Mouse (Mus musculus): Measurements from ENCODE around the gene Tmem183a. TPM values are rescaled to one million over a fixed set of nuclear protein-coding genes. Genes with fewer than 3 reads are reported as not detected.

Gene Tmem183a
- polyA plus RNA-seq (2016; fragmentation: Nextera tagmentation; extraction: Ambion mirVana) = 118 and 120 TPM in 2 replicates

DNA sequence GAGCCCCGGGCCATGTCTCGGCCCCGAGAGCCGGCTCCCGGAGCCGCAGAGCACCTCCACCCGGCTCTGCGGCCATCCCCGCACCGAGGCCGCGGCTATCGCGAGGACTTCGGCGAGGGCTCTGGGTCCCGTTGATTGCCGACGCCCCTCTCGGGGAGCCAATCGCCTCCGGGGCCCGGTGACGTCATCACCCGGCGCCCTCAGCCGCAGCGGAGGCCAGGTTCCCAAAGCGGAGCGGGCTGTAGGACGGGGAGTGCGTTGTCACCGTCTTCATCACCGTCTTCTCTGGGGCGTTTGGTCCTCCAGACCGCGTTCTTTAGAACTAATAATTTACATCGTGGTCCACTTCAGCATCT, at the start of gene Tmem183a:
Tmem183a (minus strand) TSS at position 123 of the 356 bp plus-strand sequence.
- peaks cover 12% of the 10 kb centered on the region for H3K4me1 ChIP-seq
- under 1% methylated on average over 38 of the region's 38 CpGs for WGBS
- peak within 1 kb of the TSS; percentile 92 for H3K4me3 ChIP-seq
- peak within 1 kb of the TSS; percentile 79 for H3K27ac ChIP-seq (replicated peaks)
- peak; percentile 98 for ATAC-seq (ENCODE audit: low FRiP score, low read depth)
- peaks cover 24% of the 10 kb centered on the region for H3K36me3 ChIP-seq
- peaks cover 3% of the 10 kb centered on the region; the same call in 1 of the 2 replicates for H3K27me3 ChIP-seq
- peak within 1 kb of the TSS; percentile 89 for H3K9ac ChIP-seq (replicated peaks)
- H3K4me2 ChIP-seq (replicated peaks) = peak within 1 kb of the TSS; percentile 79
- H3K9me3 ChIP-seq = no peaks in the 10 kb centered on the region

GRCm38 (mm10) chr1:134408080-134408479, 46.3 kb upstream of the Tmem183a start:
- no peak overlapping the region for H3K9ac ChIP-seq (replicated peaks)
- H3K4me3 ChIP-seq = no peak overlapping the region
- no peak overlapping the region for H3K27ac ChIP-seq (replicated peaks)
- no peaks in the 10 kb centered on the region for H3K9me3 ChIP-seq
- no peak overlapping the region for H3K4me2 ChIP-seq (replicated peaks)
- peaks cover 29% of the 10 kb centered on the region for H3K36me3 ChIP-seq
- ATAC-seq (ENCODE audit: low FRiP score, low read depth) = no peak
- H3K27me3 ChIP-seq = peaks cover 5% of the 10 kb centered on the region; the same call in 1 of the 2 replicates
- peaks cover 10% of the 10 kb centered on the region for H3K4me1 ChIP-seq
- WGBS = 76% methylated on average over 8 of the region's 8 CpGs

GRCm38 (mm10) chr1:134406414-134406771, 44.6 kb upstream of the Tmem183a start:
- peak; percentile 31; the same call in 1 of the 2 replicates for ATAC-seq (ENCODE audit: low FRiP score, low read depth)
- 30% methylated on average over 8 of the region's 8 CpGs for whole genome bisulfite sequencing
- H3K27ac ChIP-seq (replicated peaks) = no peak overlapping the region
- peaks cover 29% of the 10 kb centered on the region for H3K36me3 ChIP-seq
- H3K9me3 ChIP-seq = no peaks in the 10 kb centered on the region
- H3K4me3 ChIP-seq = peak overlapping the region; percentile 65
- peaks cover 10% of the 10 kb centered on the region for H3K4me1 ChIP-seq
- peak overlapping the region; percentile 88 for H3K4me2 ChIP-seq (replicated peaks)
- peak overlapping the region; percentile 63 for H3K9ac ChIP-seq (replicated peaks)
- H3K27me3 ChIP-seq = peaks cover 5% of the 10 kb centered on the region; the same call in 1 of the 2 replicates

GRCm38 (mm10) chr1:134405509-134406413, 44.0 kb upstream of the Tmem183a start, which contains the start of gene Cyb5r1:
TSS of gene Cyb5r1 (plus strand) at chr1:134405559.
- peak; percentile 99 for ATAC-seq (ENCODE audit: low FRiP score, low read depth)
- H3K36me3 ChIP-seq = peaks cover 23% of the 10 kb centered on the region
- no peaks in the 10 kb centered on the region for H3K9me3 ChIP-seq
- peak within 1 kb of the TSS; percentile 63 for H3K9ac ChIP-seq (replicated peaks)
- H3K4me2 ChIP-seq (replicated peaks) = peak within 1 kb of the TSS; percentile 88
- WGBS = 2% methylated on average over 43 of the region's 43 CpGs
- peak within 1 kb of the TSS; percentile 65 for H3K4me3 ChIP-seq
- H3K27ac ChIP-seq (replicated peaks) = 0 out of 2 replicates have a peak within 1 kb of the TSS, but pooled peaks have one; percentile 36
- H3K27me3 ChIP-seq = peaks cover 5% of the 10 kb centered on the region; the same call in 1 of the 2 replicates
- H3K4me1 ChIP-seq = peaks cover 10% of the 10 kb centered on the region

DNA sequence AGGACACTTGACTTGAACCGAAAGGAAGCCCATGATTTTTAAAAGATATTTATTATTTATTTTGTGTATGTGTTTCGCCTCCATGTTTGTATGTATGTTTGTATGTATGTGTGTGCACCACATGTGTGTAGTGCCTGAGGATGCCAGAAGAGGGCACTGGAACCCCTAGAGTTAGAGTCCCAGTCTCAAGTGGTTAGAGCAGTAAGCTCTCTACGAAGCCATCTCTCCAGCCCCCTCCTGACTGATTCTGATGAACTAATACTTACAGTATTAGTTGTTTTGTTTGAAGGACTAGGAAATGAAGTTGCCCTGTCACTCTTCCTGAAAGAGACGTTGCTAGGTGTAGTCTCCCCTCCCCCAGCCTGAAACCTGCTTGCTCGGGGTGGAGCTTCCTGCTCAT, 38.0 kb upstream of the Tmem183a start:
- 51% methylated on average over 5 of the region's 5 CpGs for WGBS
- no peaks in the 10 kb centered on the region for H3K27me3 ChIP-seq
- no peak overlapping the region for H3K4me2 ChIP-seq (replicated peaks)
- H3K4me3 ChIP-seq = no peak overlapping the region
- no peaks in the 10 kb centered on the region for H3K36me3 ChIP-seq
- H3K27ac ChIP-seq (replicated peaks) = no peak overlapping the region
- no peaks in the 10 kb centered on the region for H3K9me3 ChIP-seq
- H3K9ac ChIP-seq (replicated peaks) = no peak overlapping the region
- H3K4me1 ChIP-seq = no peaks in the 10 kb centered on the region
- ATAC-seq (ENCODE audit: low FRiP score, low read depth) = no peak

GRCm38 (mm10) chr1:134398210-134398609, 36.4 kb upstream of the Tmem183a start:
- H3K27ac ChIP-seq (replicated peaks) = no peak overlapping the region
- no peaks in the 10 kb centered on the region for H3K9me3 ChIP-seq
- H3K4me2 ChIP-seq (replicated peaks) = no peak overlapping the region
- no peaks in the 10 kb centered on the region for H3K36me3 ChIP-seq
- H3K9ac ChIP-seq (replicated peaks) = no peak overlapping the region
- 86% methylated on average over 12 of the region's 12 CpGs for WGBS
- H3K4me1 ChIP-seq = no peaks in the 10 kb centered on the region
- H3K4me3 ChIP-seq = no peak overlapping the region
- ATAC-seq (ENCODE audit: low FRiP score, low read depth) = no peak
- H3K27me3 ChIP-seq = no peaks in the 10 kb centered on the region

DNA sequence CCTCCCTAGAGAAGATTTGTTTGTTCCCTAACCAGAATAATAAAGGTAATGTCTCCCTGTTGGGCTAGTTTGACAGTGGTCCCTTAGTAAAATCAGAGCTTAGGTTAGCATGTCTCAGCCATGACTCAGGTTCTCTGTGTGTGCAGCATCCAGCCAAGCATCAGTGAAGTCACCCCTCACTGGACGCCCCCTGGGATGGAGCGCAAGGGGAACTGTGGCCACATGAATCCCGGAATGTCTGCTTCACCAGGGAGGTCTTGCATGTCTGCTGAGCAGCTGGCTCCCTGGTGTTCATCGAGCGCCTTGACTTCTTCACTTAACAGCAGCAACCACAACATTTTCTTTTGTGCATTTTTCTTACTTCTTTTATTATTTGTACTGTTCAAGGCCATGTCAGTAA, 32.0 kb upstream of the Tmem183a start:
- Histone ChIP-seq H3K9me3 (no peaks in the 10 kb centered on the region), H3K36me3 (no peaks in the 10 kb centered on the region), H3K27ac (replicated peaks) (no peak overlapping the region), H3K4me2 (replicated peaks) (no peak overlapping the region), H3K9ac (replicated peaks) (no peak overlapping the region), H3K27me3 (no peaks in the 10 kb centered on the region), H3K4me1 (no peaks in the 10 kb centered on the region), H3K4me3 (no peak overlapping the region)
- ATAC-seq (ENCODE audit: low FRiP score, low read depth) = no peak
- WGBS = 53% methylated on average over 5 of the region's 5 CpGs

DNA sequence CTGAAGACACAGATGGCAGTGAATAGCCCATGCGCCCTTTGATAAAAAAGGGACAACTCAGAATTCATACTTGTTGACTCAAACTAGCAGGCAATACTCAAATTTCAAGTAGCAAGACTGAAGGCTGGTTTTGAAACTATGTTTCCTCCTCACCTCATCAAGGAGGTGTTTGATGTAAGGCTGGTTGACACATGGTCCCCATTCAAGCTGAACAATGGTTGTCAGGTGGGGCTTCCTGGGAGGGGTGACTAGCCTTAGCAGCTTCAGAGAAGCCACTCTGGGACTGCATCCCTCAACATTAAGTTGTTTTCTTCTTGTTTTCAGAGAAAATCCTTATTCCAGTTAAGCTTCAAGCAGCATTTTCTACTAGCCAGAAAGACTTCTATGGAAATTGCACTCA, 23.9 kb upstream of the Tmem183a start, which contains the start of gene 4933406M09Rik:
4933406M09Rik (plus strand) TSS at position 275 of the 400 bp plus-strand sequence.
- Histone ChIP-seq H3K9ac (replicated peaks) (no peak within 1 kb of the TSS), H3K36me3 (no peaks in the 10 kb centered on the region), H3K4me2 (replicated peaks) (no peak within 1 kb of the TSS), H3K27me3 (no peaks in the 10 kb centered on the region), H3K4me1 (peaks cover 6% of the 10 kb centered on the region; the same call in 1 of the 2 replicates), H3K4me3 (no peak within 1 kb of the TSS), H3K9me3 (no peaks in the 10 kb centered on the region), H3K27ac (replicated peaks) (no peak within 1 kb of the TSS)
- no peak for ATAC-seq (ENCODE audit: low FRiP score, low read depth)
- WGBS = 97% methylated on average over 1 of the region's 1 CpGs

DNA sequence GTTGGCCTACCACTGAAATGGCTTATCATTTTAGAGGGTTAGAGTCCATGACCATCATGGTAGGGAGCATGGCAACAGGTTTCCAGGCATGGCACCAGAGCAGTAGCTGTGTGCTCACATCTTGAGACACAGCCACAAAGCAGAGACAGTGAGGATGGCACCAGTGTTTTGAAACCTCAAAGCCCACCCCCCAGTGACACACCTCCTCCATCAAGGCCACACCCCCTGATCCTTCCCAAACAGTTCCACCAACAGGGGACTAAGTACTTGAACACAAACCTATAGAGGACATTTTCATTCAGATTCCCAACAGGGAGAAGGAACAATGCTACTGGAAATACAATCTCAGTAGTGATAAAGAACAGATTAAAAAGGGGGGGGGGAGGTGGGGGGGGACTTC, 23.4 kb upstream of the Tmem183a start:
- no peak for ATAC-seq (ENCODE audit: low FRiP score, low read depth)
- Histone ChIP-seq H3K4me1 (peaks cover 6% of the 10 kb centered on the region; the same call in 1 of the 2 replicates), H3K36me3 (no peaks in the 10 kb centered on the region), H3K27ac (replicated peaks) (no peak overlapping the region), H3K27me3 (0 out of 2 replicates have a peak, but pooled peaks cover 4% of the 10 kb centered on the region), H3K4me2 (replicated peaks) (no peak overlapping the region), H3K4me3 (no peak overlapping the region), H3K9me3 (no peaks in the 10 kb centered on the region), H3K9ac (replicated peaks) (no peak overlapping the region)

DNA sequence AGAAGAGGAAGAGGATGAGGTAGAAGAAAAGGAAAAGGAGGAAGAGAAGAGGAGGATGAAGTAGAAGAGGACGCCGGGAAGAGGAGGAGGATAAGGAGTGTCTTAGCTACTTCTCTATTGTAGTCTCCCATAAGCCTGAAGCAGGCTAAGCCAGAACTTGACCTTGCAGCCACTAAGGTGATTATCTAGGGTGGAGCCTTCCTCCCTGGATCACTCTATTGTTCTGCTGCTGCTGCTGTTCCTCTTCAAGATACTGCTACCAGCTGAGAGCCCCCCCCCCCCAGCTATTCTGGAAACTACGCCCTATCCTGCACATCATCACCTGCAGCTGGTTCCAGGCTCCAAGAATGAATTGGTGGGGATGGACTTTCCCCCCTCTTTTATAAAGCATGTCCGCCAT, 22.8 kb upstream of the Tmem183a start:
- H3K4me1 ChIP-seq = peaks cover 6% of the 10 kb centered on the region; the same call in 1 of the 2 replicates
- 0 out of 2 replicates have a peak, but pooled peaks cover 5% of the 10 kb centered on the region for H3K27me3 ChIP-seq
- H3K27ac ChIP-seq (replicated peaks) = no peak overlapping the region
- no peak overlapping the region for H3K4me2 ChIP-seq (replicated peaks)
- 84% methylated on average over 4 of the region's 4 CpGs for WGBS
- no peak overlapping the region for H3K4me3 ChIP-seq
- H3K9me3 ChIP-seq = no peaks in the 10 kb centered on the region
- ATAC-seq (ENCODE audit: low FRiP score, low read depth) = no peak
- H3K9ac ChIP-seq (replicated peaks) = no peak overlapping the region
- no peaks in the 10 kb centered on the region for H3K36me3 ChIP-seq

- ATAC-seq (ENCODE audit: low FRiP score, low read depth) = no peak
- peak overlapping the region; percentile 47 for H3K4me2 ChIP-seq (replicated peaks)
- WGBS = 16% methylated on average over 19 of the region's 19 CpGs
These were observed 20.2 kb upstream of the Tmem183a start for GRCm38 (mm10) chr1:134381795-134382625.

More at GRCm38 (mm10) chr1:134381795-134382625, 20.2 kb upstream of the Tmem183a start:
- no peaks in the 10 kb centered on the region for H3K36me3 ChIP-seq
- 0 out of 2 replicates have a peak, but pooled peaks cover 5% of the 10 kb centered on the region for H3K27me3 ChIP-seq
- peaks cover 6% of the 10 kb centered on the region; the same call in 1 of the 2 replicates for H3K4me1 ChIP-seq
- no peak overlapping the region for H3K27ac ChIP-seq (replicated peaks)
- no peak overlapping the region for H3K9ac ChIP-seq (replicated peaks)
- peak overlapping the region; percentile 20; the same call in 1 of the 2 replicates for H3K4me3 ChIP-seq
- H3K9me3 ChIP-seq = no peaks in the 10 kb centered on the region

All from midbrain, embryonic 12.5 days (tissue).